Mouse (Mus musculus): Measurements from ENCODE around the gene Foxn1. TPM values are rescaled to one million over a fixed set of nuclear protein-coding genes. Genes with fewer than 3 reads are reported as not detected.

Gene Foxn1
- polyA plus RNA-seq, 1 experiment from 2014 or later, result not detected

DNA sequence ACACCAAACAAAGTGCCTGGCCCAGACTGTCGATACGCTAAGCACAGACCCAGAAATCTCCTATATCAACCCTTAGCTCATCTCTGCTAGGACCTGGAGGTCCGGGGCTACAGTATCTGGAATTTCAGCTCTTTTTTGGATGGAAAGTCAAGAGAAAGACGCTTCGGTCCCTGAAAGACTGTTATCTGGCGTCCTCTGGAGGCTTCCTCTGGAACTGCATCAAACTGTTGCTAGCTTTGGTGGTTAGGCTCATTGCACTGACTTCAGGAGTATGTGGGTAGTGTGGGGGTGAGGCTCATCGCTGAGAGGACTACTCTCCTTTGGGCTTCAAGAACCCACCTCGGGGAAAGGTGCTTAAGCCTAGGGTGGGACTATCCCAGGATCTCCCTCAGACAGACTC, 13.3 kb upstream of the Foxn1 start:
- DNase-seq (peak; percentile 90), ATAC-seq (ENCODE audit: insufficient read depth) (no peak)
- Histone ChIP-seq H3K4me2 (no peak overlapping the region), H3K4me1 (ENCODE audit: insufficient read depth) (no peaks in the 10 kb centered on the region), H3K27ac (ENCODE audit: low read depth) (no peak overlapping the region), H3K4me3 (ENCODE audit: low read depth, low read length) (no peak overlapping the region), H3K9me3 (ENCODE audit: low read depth, low read length) (no peaks in the 10 kb centered on the region), H3K27me3 (ENCODE audit: insufficient read depth, low read length) (no peaks in the 10 kb centered on the region), H3K9ac (no peak overlapping the region), H3K36me3 (ENCODE audit: insufficient read depth) (no peaks in the 10 kb centered on the region)
- WGBS, result 8% methylated on average over 8 of the region's 8 CpGs
- peak; percentile 96 for TF ChIP-seq CTCF (IDR thresholded peaks at IDR 0.05; ENCODE audit: low read depth)

DNA sequence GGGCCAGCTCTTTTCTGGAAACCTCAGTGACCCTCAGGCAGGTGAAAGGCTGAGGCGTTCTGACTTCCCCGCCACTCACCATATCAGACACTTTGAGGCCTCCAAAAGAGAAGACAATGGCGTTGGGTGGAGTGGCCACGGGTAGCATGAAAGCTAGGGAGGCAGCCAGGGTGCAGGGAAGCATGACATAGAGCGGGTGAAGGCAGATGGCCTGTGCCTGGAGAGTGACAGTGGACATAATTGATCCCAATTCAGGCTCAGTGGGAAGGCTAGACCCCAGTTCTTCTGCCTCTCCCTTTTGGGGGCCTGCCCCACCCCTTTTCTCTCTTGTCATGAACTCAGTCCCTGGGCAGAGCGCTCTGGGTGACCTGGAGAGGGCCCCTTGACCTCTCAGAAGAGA, 11.9 kb upstream of the Foxn1 start:
- WGBS, result 79% methylated on average over 6 of the region's 6 CpGs
- Histone ChIP-seq H3K36me3 (ENCODE audit: insufficient read depth) (no peaks in the 10 kb centered on the region), H3K9ac (no peak overlapping the region), H3K4me1 (ENCODE audit: insufficient read depth) (no peaks in the 10 kb centered on the region), H3K27ac (ENCODE audit: low read depth) (no peak overlapping the region), H3K4me3 (ENCODE audit: low read depth, low read length) (no peak overlapping the region), H3K9me3 (ENCODE audit: low read depth, low read length) (no peaks in the 10 kb centered on the region), H3K4me2 (no peak overlapping the region), H3K27me3 (ENCODE audit: insufficient read depth, low read length) (no peaks in the 10 kb centered on the region)
- no peak for TF ChIP-seq CTCF (IDR thresholded peaks at IDR 0.05; ENCODE audit: low read depth)
- DNase-seq, result no peak
- no peak for ATAC-seq (ENCODE audit: insufficient read depth)

DNA sequence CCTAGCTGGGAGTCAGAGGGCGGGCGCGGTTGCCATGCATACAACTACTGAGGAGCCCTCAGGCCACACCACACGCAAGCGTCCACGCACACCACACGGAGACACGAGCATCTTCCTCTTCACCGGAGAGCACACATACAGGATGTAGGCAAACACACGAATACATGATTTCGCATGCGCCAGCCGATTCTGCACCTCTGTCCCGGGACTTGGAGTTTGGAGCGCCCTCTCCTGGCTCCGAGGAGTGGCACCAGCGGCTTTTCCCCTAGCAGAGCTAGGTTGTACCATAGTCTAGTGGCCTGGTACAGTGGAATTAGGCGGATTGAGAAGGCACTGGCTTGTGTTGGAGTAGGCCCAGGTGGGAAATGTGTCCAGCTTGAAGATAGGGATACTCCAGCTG, 11.0 kb upstream of the Foxn1 start:
- no peaks in the 10 kb centered on the region for H3K27me3 ChIP-seq (ENCODE audit: insufficient read depth, low read length)
- H3K27ac ChIP-seq (ENCODE audit: low read depth), result peak overlapping the region; percentile 47; the same call in 1 of the 2 replicates
- no peaks in the 10 kb centered on the region for H3K9me3 ChIP-seq (ENCODE audit: low read depth, low read length)
- no peak overlapping the region for H3K9ac ChIP-seq
- peak overlapping the region; percentile 53 for H3K4me2 ChIP-seq
- 12% methylated on average over 18 of the region's 18 CpGs for WGBS
- H3K4me3 ChIP-seq (ENCODE audit: low read depth, low read length), result no peak overlapping the region; the same call in 1 of the 2 replicates
- ATAC-seq (ENCODE audit: insufficient read depth) (0 out of 2 replicates have a peak, but pooled peaks have one; percentile 41), DNase-seq (peak; percentile 89)
- H3K36me3 ChIP-seq (ENCODE audit: insufficient read depth), result no peaks in the 10 kb centered on the region
- TF ChIP-seq CTCF (IDR thresholded peaks at IDR 0.05; ENCODE audit: low read depth), result peak; percentile 83
- H3K4me1 ChIP-seq (ENCODE audit: insufficient read depth), result no peaks in the 10 kb centered on the region

DNA sequence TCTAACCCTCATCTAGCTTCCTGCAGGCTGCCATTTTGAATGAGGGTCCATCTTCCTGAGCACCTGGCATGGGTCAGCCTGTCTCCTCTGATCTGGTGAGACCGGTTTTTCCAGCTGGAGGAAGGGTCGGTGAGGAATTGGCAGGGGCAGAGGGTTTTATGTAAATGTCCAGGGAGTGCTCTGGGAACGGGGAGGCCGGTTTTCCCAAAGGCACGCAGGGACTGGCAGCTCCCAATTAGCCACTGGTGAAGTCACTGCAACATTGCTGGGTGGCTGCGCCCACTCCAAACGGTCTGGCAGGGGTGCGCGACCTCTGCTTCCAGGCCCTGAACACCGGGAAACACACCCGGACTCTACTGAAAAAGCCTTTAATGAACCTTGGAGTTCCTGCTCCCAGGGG, 10.6 kb upstream of the Foxn1 start:
- DNase-seq (peak; percentile 47), ATAC-seq (ENCODE audit: insufficient read depth) (0 out of 2 replicates have a peak, but pooled peaks have one; percentile 23)
- 32% methylated on average over 11 of the region's 11 CpGs for WGBS
- Histone ChIP-seq H3K9me3 (ENCODE audit: low read depth, low read length) (no peaks in the 10 kb centered on the region), H3K4me1 (ENCODE audit: insufficient read depth) (no peaks in the 10 kb centered on the region), H3K36me3 (ENCODE audit: insufficient read depth) (no peaks in the 10 kb centered on the region), H3K4me3 (ENCODE audit: low read depth, low read length) (no peak overlapping the region; the same call in 1 of the 2 replicates), H3K27ac (ENCODE audit: low read depth) (peak overlapping the region; percentile 47; the same call in 1 of the 2 replicates), H3K9ac (no peak overlapping the region), H3K4me2 (peak overlapping the region; percentile 53), H3K27me3 (ENCODE audit: insufficient read depth, low read length) (no peaks in the 10 kb centered on the region)
- no peak for TF ChIP-seq CTCF (IDR thresholded peaks at IDR 0.05; ENCODE audit: low read depth)

DNA sequence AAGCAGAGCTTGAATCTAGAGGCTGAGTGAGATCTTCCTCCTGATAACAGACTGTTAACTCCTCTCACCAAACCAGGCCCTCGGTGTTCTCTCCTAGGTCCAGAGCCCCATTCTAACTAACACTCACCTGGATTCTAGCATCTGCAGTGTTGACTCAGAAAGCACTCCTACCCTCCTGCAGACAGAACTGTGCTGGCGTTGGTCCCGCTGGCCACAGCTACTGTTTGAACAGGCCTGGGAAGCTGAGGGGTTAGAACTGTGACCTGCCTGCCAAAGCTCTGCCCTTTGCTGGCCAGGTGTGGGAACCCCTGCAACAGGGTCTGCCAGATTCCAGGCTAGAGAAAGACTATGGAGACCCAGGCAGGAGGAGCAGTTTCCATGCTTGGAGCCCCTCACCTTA, 6.4 kb upstream of the Foxn1 start:
- no peak overlapping the region for H3K27ac ChIP-seq (ENCODE audit: low read depth)
- 46% methylated on average over 3 of the region's 3 CpGs for WGBS
- no peaks in the 10 kb centered on the region for H3K36me3 ChIP-seq (ENCODE audit: insufficient read depth)
- no peak for TF ChIP-seq CTCF (IDR thresholded peaks at IDR 0.05; ENCODE audit: low read depth)
- no peak overlapping the region for H3K9ac ChIP-seq
- no peaks in the 10 kb centered on the region for H3K27me3 ChIP-seq (ENCODE audit: insufficient read depth, low read length)
- H3K4me2 ChIP-seq, result no peak overlapping the region
- ATAC-seq (ENCODE audit: insufficient read depth) (no peak), DNase-seq (peak; percentile 18)
- no peaks in the 10 kb centered on the region for H3K9me3 ChIP-seq (ENCODE audit: low read depth, low read length)
- H3K4me1 ChIP-seq (ENCODE audit: insufficient read depth), result no peaks in the 10 kb centered on the region
- H3K4me3 ChIP-seq (ENCODE audit: low read depth, low read length), result no peak overlapping the region

DNA sequence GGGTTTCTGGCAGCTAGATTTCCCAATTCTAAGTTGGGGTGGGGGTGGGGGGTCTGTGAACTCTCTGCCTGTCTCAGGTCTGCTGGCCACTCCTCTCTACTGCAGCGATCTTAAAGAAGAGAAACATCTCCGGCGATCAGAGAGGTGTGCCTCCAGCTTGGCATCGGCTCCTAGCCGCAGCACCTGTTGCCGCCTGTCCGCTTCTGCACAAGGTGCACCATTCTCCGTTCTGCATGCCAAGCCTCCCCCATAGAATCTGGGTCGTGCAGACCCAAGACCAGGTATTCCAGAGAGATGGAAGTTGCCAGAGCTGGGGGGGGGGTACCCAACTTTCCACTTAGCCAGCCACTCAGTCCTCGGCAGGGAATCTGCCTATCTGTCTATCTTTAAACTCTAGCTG, 582 bp downstream of the Foxn1 start:
- no peak for TF ChIP-seq CTCF (IDR thresholded peaks at IDR 0.05; ENCODE audit: low read depth)
- Histone ChIP-seq H3K9me3 (ENCODE audit: low read depth, low read length) (no peaks in the 10 kb centered on the region), H3K9ac (no peak overlapping the region), H3K4me3 (ENCODE audit: low read depth, low read length) (no peak overlapping the region), H3K36me3 (ENCODE audit: insufficient read depth) (no peaks in the 10 kb centered on the region), H3K27me3 (ENCODE audit: insufficient read depth, low read length) (no peaks in the 10 kb centered on the region), H3K4me1 (ENCODE audit: insufficient read depth) (no peaks in the 10 kb centered on the region), H3K27ac (ENCODE audit: low read depth) (no peak overlapping the region), H3K4me2 (no peak overlapping the region)
- DNase-seq (no peak), ATAC-seq (ENCODE audit: insufficient read depth) (no peak)
- WGBS, result 78% methylated on average over 10 of the region's 10 CpGs

DNA sequence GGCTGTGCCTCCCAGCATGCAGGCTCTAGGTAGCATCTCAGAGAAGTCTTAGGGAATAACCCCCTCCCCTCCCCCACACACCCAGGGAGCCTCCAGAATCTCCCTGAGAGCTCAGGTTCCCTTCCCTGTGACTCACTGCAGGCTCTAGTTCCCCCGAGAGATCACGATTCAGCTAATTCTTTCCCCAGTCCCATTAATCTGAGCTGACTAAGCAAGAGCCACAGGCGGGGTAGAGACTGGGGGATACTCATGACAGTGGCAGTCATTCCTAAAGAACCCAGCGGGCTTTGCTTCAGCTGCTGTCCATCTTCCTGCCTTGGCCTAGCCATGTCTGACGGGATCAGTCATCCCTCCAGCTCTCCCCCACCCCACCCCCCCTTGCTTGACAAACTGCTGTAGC, 3.7 kb downstream of the Foxn1 start:
- Histone ChIP-seq H3K27me3 (ENCODE audit: insufficient read depth, low read length) (no peaks in the 10 kb centered on the region), H3K4me2 (no peak overlapping the region), H3K36me3 (ENCODE audit: insufficient read depth) (no peaks in the 10 kb centered on the region), H3K4me3 (ENCODE audit: low read depth, low read length) (no peak overlapping the region), H3K27ac (ENCODE audit: low read depth) (no peak overlapping the region), H3K9ac (no peak overlapping the region), H3K9me3 (ENCODE audit: low read depth, low read length) (no peaks in the 10 kb centered on the region), H3K4me1 (ENCODE audit: insufficient read depth) (no peaks in the 10 kb centered on the region)
- DNase-seq (no peak), ATAC-seq (ENCODE audit: insufficient read depth) (no peak)
- no peak for TF ChIP-seq CTCF (IDR thresholded peaks at IDR 0.05; ENCODE audit: low read depth)
- WGBS, result 32% methylated on average over 5 of the region's 5 CpGs

DNA sequence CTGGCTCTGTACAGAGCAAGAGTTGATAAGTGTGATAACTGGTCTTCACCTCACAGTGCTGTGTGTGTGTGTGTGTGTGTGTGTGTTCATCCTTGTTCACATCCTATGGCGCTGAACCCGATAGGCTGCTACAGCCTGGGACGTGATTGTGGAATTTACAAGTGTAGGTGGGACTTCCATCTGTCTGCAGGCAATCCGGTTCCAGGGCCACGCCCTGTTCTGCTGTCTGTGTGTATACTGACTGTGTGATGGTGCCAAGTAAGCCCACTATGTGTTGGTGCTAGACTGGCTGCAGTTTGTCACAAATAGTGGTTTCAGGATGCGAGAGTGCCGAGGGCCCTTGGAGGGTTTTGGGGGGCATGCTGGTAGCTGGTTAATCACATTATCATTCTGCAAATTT, 4.1 kb downstream of the Foxn1 start:
- H3K36me3 ChIP-seq (ENCODE audit: insufficient read depth), result no peaks in the 10 kb centered on the region
- no peak for TF ChIP-seq CTCF (IDR thresholded peaks at IDR 0.05; ENCODE audit: low read depth)
- H3K27ac ChIP-seq (ENCODE audit: low read depth), result no peak overlapping the region
- no peaks in the 10 kb centered on the region for H3K27me3 ChIP-seq (ENCODE audit: insufficient read depth, low read length)
- ATAC-seq (ENCODE audit: insufficient read depth), result no peak
- DNase-seq, result no peak
- no peaks in the 10 kb centered on the region for H3K4me1 ChIP-seq (ENCODE audit: insufficient read depth)
- no peak overlapping the region for H3K9ac ChIP-seq
- no peaks in the 10 kb centered on the region for H3K9me3 ChIP-seq (ENCODE audit: low read depth, low read length)
- H3K4me3 ChIP-seq (ENCODE audit: low read depth, low read length), result no peak overlapping the region
- H3K4me2 ChIP-seq, result no peak overlapping the region
- WGBS, result 68% methylated on average over 7 of the region's 7 CpGs

Data from lung, embryonic 14.5 days (tissue).